Mouse (Mus musculus): ENCODE measurements around the gene Gpr37l1. TPM values are rescaled to one million over a fixed set of nuclear protein-coding genes. Genes with fewer than 3 reads are reported as not detected.

Gpr37l1 gene
- polyA plus RNA-seq, 1 experiment from 2014 or later, result not detected

- Histone ChIP-seq H3K9ac (ENCODE audit: low read length) (no peak overlapping the region), H3K9me3 (ENCODE audit: control insufficient read depth, low read length) (no peaks in the 10 kb centered on the region), H3K4me2 (ENCODE audit: low read depth, low read length, severe bottlenecking) (no peak overlapping the region), H3K27me3 (ENCODE audit: control insufficient read depth, insufficient read depth, low read length) (no peaks in the 10 kb centered on the region), H3K27ac (ENCODE audit: low read depth, low read length) (no peak overlapping the region), H3K36me3 (ENCODE audit: control insufficient read depth, insufficient read depth, low read length) (no peaks in the 10 kb centered on the region; the same call in 1 of the 2 replicates), H3K4me3 (ENCODE audit: low read depth, low read length) (no peak overlapping the region), H3K4me1 (replicated peaks; ENCODE audit: control insufficient read depth, insufficient read depth, low read length) (peaks cover 3% of the 10 kb centered on the region)
- no peak for DNase-seq (ENCODE audit: low spot score)
- no peak for ATAC-seq (replicated peaks; ENCODE audit: low FRiP score)
- 91% methylated on average over 11 of the region's 11 CpGs for WGBS
Measured at GRCm38 (mm10) chr1:135159556-135160123, 7.8 kb downstream of the Gpr37l1 start.

- Histone ChIP-seq H3K9ac (ENCODE audit: low read length) (no peak overlapping the region), H3K4me3 (ENCODE audit: low read depth, low read length) (no peak overlapping the region), H3K27me3 (ENCODE audit: control insufficient read depth, insufficient read depth, low read length) (no peaks in the 10 kb centered on the region), H3K27ac (ENCODE audit: low read depth, low read length) (no peak overlapping the region), H3K36me3 (ENCODE audit: control insufficient read depth, insufficient read depth, low read length) (no peaks in the 10 kb centered on the region; the same call in 1 of the 2 replicates), H3K4me2 (ENCODE audit: low read depth, low read length, severe bottlenecking) (no peak overlapping the region), H3K4me1 (replicated peaks; ENCODE audit: control insufficient read depth, insufficient read depth, low read length) (peaks cover 5% of the 10 kb centered on the region), H3K9me3 (ENCODE audit: control insufficient read depth, low read length) (no peaks in the 10 kb centered on the region)
- ATAC-seq (replicated peaks; ENCODE audit: low FRiP score), result 0 out of 2 replicates have a peak, but pooled peaks have one; percentile 10
- DNase-seq (ENCODE audit: low spot score), result no peak
- 63% methylated on average over 7 of the region's 7 CpGs for WGBS
Measured at GRCm38 (mm10) chr1:135159074-135159473, 8.4 kb downstream of the Gpr37l1 start.

GRCm38 (mm10) chr1:135158633-135159032, 8.8 kb downstream of the Gpr37l1 start:
- H3K9ac ChIP-seq (ENCODE audit: low read length), result no peak overlapping the region
- H3K4me1 ChIP-seq (replicated peaks; ENCODE audit: control insufficient read depth, insufficient read depth, low read length), result peaks cover 6% of the 10 kb centered on the region
- H3K27me3 ChIP-seq (ENCODE audit: control insufficient read depth, insufficient read depth, low read length), result no peaks in the 10 kb centered on the region
- no peak overlapping the region for H3K4me2 ChIP-seq (ENCODE audit: low read depth, low read length, severe bottlenecking)
- H3K36me3 ChIP-seq (ENCODE audit: control insufficient read depth, insufficient read depth, low read length), result no peaks in the 10 kb centered on the region; the same call in 1 of the 2 replicates
- H3K9me3 ChIP-seq (ENCODE audit: control insufficient read depth, low read length), result no peaks in the 10 kb centered on the region
- 60% methylated on average over 5 of the region's 5 CpGs for WGBS
- H3K27ac ChIP-seq (ENCODE audit: low read depth, low read length), result no peak overlapping the region
- ATAC-seq (replicated peaks; ENCODE audit: low FRiP score) (0 out of 2 replicates have a peak, but pooled peaks have one; percentile 28), DNase-seq (ENCODE audit: low spot score) (no peak)
- H3K4me3 ChIP-seq (ENCODE audit: low read depth, low read length), result no peak overlapping the region

- Histone ChIP-seq H3K27ac (ENCODE audit: low read depth, low read length) (no peak overlapping the region), H3K27me3 (ENCODE audit: control insufficient read depth, insufficient read depth, low read length) (no peaks in the 10 kb centered on the region), H3K9ac (ENCODE audit: low read length) (no peak overlapping the region), H3K36me3 (ENCODE audit: control insufficient read depth, insufficient read depth, low read length) (no peaks in the 10 kb centered on the region; the same call in 1 of the 2 replicates), H3K4me2 (ENCODE audit: low read depth, low read length, severe bottlenecking) (no peak overlapping the region), H3K9me3 (ENCODE audit: control insufficient read depth, low read length) (no peaks in the 10 kb centered on the region), H3K4me3 (ENCODE audit: low read depth, low read length) (no peak overlapping the region), H3K4me1 (replicated peaks; ENCODE audit: control insufficient read depth, insufficient read depth, low read length) (peaks cover 6% of the 10 kb centered on the region)
- WGBS, result 88% methylated on average over 6 of the region's 6 CpGs
- ATAC-seq (replicated peaks; ENCODE audit: low FRiP score) (no peak), DNase-seq (ENCODE audit: low spot score) (no peak)
Measured at GRCm38 (mm10) chr1:135156300-135156699, 11.2 kb downstream of the Gpr37l1 start.

GRCm38 (mm10) chr1:135154411-135154959, 13.0 kb downstream of the Gpr37l1 start:
- ATAC-seq (replicated peaks; ENCODE audit: low FRiP score), result peak; percentile 54
- Histone ChIP-seq H3K9me3 (ENCODE audit: control insufficient read depth, low read length) (no peaks in the 10 kb centered on the region), H3K36me3 (ENCODE audit: control insufficient read depth, insufficient read depth, low read length) (no peaks in the 10 kb centered on the region; the same call in 1 of the 2 replicates), H3K27me3 (ENCODE audit: control insufficient read depth, insufficient read depth, low read length) (no peaks in the 10 kb centered on the region), H3K4me3 (ENCODE audit: low read depth, low read length) (0 out of 2 replicates have a peak overlapping the region, but pooled peaks have one; percentile 14), H3K4me1 (replicated peaks; ENCODE audit: control insufficient read depth, insufficient read depth, low read length) (peaks cover 6% of the 10 kb centered on the region), H3K27ac (ENCODE audit: low read depth, low read length) (peak overlapping the region; percentile 70; the same call in 1 of the 2 replicates), H3K9ac (ENCODE audit: low read length) (peak overlapping the region; percentile 57; the same call in 1 of the 2 replicates), H3K4me2 (ENCODE audit: low read depth, low read length, severe bottlenecking) (peak overlapping the region; percentile 34)
- peak; percentile 87 for DNase-seq (ENCODE audit: low spot score)
- 2% methylated on average over 14 of the region's 14 CpGs for WGBS

GRCm38 (mm10) chr1:135154011-135154410, 13.5 kb downstream of the Gpr37l1 start:
- H3K4me1 ChIP-seq (replicated peaks; ENCODE audit: control insufficient read depth, insufficient read depth, low read length), result peaks cover 6% of the 10 kb centered on the region
- no peaks in the 10 kb centered on the region for H3K27me3 ChIP-seq (ENCODE audit: control insufficient read depth, insufficient read depth, low read length)
- H3K9me3 ChIP-seq (ENCODE audit: control insufficient read depth, low read length), result no peaks in the 10 kb centered on the region
- H3K36me3 ChIP-seq (ENCODE audit: control insufficient read depth, insufficient read depth, low read length), result no peaks in the 10 kb centered on the region; the same call in 1 of the 2 replicates
- peak; percentile 34 for ATAC-seq (replicated peaks; ENCODE audit: low FRiP score)
- peak overlapping the region; percentile 70; the same call in 1 of the 2 replicates for H3K27ac ChIP-seq (ENCODE audit: low read depth, low read length)
- H3K4me2 ChIP-seq (ENCODE audit: low read depth, low read length, severe bottlenecking), result peak overlapping the region; percentile 34
- DNase-seq (ENCODE audit: low spot score), result no peak
- H3K4me3 ChIP-seq (ENCODE audit: low read depth, low read length), result 0 out of 2 replicates have a peak overlapping the region, but pooled peaks have one; percentile 14
- H3K9ac ChIP-seq (ENCODE audit: low read length), result peak overlapping the region; percentile 57; the same call in 1 of the 2 replicates
- WGBS, result 12% methylated on average over 11 of the region's 13 CpGs

- Histone ChIP-seq H3K4me1 (replicated peaks; ENCODE audit: control insufficient read depth, insufficient read depth, low read length) (peaks cover 8% of the 10 kb centered on the region; the same call in 1 of the 2 replicates), H3K4me3 (ENCODE audit: low read depth, low read length) (no peak overlapping the region), H3K27me3 (ENCODE audit: control insufficient read depth, insufficient read depth, low read length) (no peaks in the 10 kb centered on the region), H3K9me3 (ENCODE audit: control insufficient read depth, low read length) (no peaks in the 10 kb centered on the region), H3K36me3 (ENCODE audit: control insufficient read depth, insufficient read depth, low read length) (no peaks in the 10 kb centered on the region), H3K27ac (ENCODE audit: low read depth, low read length) (no peak overlapping the region), H3K9ac (ENCODE audit: low read length) (no peak overlapping the region), H3K4me2 (ENCODE audit: low read depth, low read length, severe bottlenecking) (no peak overlapping the region)
- ATAC-seq (replicated peaks; ENCODE audit: low FRiP score) (no peak), DNase-seq (ENCODE audit: low spot score) (no peak)
- 74% methylated on average over 5 of the region's 5 CpGs for WGBS
Measured at GRCm38 (mm10) chr1:135148996-135149395, 18.5 kb downstream of the Gpr37l1 start.

- Histone ChIP-seq H3K9ac (ENCODE audit: low read length) (peak overlapping the region; percentile 95), H3K36me3 (ENCODE audit: control insufficient read depth, insufficient read depth, low read length) (no peaks in the 10 kb centered on the region), H3K27me3 (ENCODE audit: control insufficient read depth, insufficient read depth, low read length) (no peaks in the 10 kb centered on the region), H3K9me3 (ENCODE audit: control insufficient read depth, low read length) (no peaks in the 10 kb centered on the region), H3K4me3 (ENCODE audit: low read depth, low read length) (peak overlapping the region; percentile 93), H3K4me1 (replicated peaks; ENCODE audit: control insufficient read depth, insufficient read depth, low read length) (peaks cover 7% of the 10 kb centered on the region; the same call in 1 of the 2 replicates), H3K4me2 (ENCODE audit: low read depth, low read length, severe bottlenecking) (peak overlapping the region; percentile 86), H3K27ac (ENCODE audit: low read depth, low read length) (no peak overlapping the region)
- WGBS, result 86% methylated on average over 4 of the region's 4 CpGs
- no peak for ATAC-seq (replicated peaks; ENCODE audit: low FRiP score)
- DNase-seq (ENCODE audit: low spot score), result no peak
Measured at GRCm38 (mm10) chr1:135148476-135148875, 19.0 kb downstream of the Gpr37l1 start.
